Mouse (Mus musculus): Measurements from ENCODE around the gene Hmox1.

DNA sequence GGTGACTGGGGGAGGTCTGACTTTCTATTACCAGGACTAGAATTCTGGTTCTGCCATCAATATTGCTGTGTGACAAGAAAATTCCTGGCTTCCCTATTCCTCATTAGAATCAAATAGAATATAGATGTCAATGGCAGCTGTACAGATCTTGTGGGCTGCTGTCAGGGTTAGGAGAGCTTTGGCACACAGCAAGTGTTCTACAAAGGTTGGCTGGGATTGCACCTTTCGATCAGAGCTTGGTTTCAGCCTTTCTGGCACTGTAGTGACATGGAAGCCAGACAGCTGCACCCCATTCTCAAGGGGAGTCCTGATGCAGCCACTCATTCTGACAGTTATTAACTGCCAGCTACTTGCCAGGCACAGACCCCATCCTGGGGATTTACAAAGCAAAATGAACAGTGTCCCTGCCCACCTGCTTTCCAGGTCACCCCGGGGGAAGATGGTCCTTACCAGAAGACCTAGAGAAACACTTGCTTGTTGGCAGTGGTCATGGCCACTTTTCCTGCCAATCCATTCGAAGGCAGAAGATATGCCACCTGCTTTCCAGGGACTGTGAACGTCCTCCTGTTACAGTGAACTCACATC is 2.5 kb upstream of the Hmox1 start:
- TF ChIP-seq POLR2A (IDR thresholded peaks at IDR 0.05; ENCODE audit: borderline replicate concordance, insufficient read depth, low read length) = no peak
- TF ChIP-seq CTCF (IDR thresholded peaks at IDR 0.05; ENCODE audit: borderline replicate concordance, insufficient read depth, low read depth, low read length) = no peak

Measured in cerebellum, adult 2 months (tissue).